Mouse (Mus musculus) cerebellum, postnatal 25 days (tissue): ENCODE data around the gene Mfsd12.

Experiments used
- DNase-seq, 2 experiments: peaks; one replicate each; pipeline ENCODE4 v3.0.0; 2021; ENCODE audit warnings: mixed read lengths in 2 of 2

The Mfsd12 gene

GRCm38 (mm10) chr10:81356991-81357844 is at the start of gene Mfsd12:
Gene Mfsd12, plus strand, starts transcription at chr10:81357491.
- DNase-seq: peak; percentile 93 to 97

GRCm38 (mm10) chr10:81309571-81309970 is 47.7 kb upstream of the Mfsd12 start:
- no peak for DNase-seq

- peak; percentile 25 to 55 for DNase-seq
Measured at GRCm38 (mm10) chr10:81313581-81313980, 43.7 kb upstream of the Mfsd12 start.

- peak in 1 of 2 experiments; percentile 27 for DNase-seq
Measured at GRCm38 (mm10) chr10:81314201-81314600, 43.1 kb upstream of the Mfsd12 start.

DNA sequence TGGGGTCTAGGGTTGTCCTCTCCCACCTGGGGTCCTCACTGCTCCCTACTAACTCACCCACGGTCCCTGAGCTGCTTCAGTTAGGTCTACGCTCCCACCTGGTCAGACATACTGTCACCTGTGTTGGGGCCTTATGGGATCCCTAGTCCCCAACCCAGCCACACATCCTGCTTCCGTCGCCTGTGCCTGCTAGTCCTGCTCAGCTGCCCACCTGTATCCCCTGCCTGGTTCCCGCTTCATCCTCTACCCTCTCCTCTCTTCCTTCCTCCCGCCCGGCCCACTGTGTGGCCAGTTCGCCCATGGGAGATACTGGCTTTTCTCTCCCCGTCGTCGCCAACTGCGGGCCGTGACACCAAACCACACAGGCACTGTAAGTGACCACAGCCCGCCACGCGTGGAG is 41.7 kb upstream of the Mfsd12 start:
- DNase-seq: no peak

DNA sequence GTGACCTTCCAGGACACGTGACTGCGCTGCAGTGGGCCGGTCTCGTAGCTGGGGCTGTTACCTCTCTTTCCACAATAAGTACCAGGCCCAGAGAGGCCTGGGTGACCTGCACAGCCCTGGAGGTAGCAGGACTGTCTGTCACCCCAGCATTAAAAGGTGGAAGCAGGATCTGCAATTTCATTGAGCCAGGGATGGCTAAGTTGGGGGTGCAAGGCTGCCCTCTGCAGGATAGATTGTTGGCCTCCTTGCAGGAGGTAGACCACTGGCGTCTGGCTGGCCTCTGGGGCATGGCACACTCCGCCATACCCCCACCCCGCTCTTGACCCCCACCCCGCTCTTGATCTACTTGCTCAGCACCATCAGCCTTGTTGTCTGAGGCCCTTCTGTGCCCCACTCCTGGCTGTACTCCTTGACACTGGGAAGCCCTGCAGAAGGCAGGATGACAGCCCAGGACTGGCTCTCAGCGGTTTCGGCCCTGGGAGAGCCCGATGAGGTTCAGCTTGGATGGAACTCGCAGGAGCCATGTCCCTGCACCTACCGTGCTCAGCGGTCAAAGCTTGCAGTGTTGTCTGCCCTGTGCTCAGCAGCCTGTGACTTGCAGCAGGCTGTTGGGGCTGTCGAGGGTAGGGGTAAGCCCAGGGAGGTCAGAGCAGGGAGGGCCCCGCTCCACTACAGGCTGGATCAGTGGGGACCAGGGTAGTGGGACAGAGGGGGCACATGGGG is 40.8 kb upstream of the Mfsd12 start:
- peak; percentile 52 to 63 for DNase-seq

DNA sequence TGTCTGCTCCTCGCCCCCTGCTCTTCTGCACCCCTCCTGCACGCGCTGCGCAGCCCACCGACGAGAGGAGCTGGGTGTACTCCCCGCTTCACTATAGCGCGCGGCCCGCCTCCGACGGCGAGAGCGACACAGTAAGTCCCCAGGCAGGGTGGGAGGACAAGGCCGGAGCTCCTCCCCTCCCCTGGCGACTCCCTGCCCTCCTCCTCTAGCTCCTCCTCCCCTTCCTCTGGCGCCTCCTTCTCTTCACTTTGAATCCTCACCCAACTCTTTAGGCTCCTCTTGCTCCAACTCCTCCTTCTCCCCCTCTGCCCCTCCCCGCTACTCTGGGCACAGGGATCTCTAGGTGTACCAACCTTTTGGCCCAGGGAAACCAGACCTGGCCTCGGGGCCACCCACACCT is 40.0 kb upstream of the Mfsd12 start:
- peak; percentile 43 to 46 for DNase-seq

DNA sequence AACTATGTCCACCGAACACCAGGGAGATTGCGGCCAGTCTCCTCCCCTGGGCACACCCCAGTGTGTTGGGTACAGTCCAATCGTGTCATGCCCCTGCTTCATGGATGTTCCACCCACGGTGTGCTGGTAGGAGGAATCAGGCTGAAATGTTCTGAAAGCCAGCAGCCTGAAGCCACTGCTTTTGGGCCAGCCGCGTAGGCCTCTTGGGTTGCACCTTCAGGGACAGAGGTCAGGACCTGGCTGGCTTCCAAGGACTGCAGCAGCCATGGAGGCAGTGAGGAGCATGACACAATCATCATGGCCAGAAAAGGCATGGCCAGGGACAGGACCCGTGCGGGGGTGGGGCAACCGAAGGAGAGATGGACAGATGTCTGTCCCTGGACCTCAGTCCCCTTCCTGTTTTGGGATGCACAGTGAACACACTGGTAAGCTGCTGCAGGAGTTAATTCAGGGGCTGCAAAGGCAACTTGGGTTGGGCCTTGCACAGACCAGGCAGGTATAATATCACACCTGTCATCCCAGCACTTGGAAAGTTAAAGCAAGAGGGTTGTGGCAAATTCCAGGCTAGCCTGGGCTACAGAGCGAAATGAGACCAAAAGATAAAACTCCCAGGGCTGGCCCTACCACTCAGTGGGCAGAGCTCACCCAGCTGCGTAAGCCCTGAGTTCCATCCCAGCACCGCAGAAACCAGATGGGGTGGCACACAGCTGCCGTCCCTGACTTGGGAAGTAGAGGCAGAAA is 38.5 kb upstream of the Mfsd12 start:
- DNase-seq: peak; percentile 45 to 71

DNA sequence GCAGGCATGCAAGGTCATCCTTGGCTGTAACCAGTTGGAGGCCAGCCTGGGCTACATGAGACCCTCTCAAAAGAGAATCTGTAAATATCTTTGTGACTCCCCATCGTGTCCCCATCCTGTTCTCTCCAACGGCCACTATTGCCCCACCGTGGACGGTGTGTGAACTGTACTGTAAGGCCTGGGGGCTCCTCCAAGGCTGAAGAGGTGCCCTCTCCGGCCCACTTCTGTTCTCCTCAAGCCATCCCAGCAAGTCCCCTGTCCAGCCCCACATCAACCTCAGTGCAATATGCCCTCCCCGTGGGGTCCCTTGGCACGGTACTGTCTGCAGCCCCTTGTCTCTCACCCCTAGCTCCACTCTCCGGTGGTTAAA is 38.0 kb upstream of the Mfsd12 start:
- peak in 1 of 2 experiments; percentile 53 for DNase-seq

DNA sequence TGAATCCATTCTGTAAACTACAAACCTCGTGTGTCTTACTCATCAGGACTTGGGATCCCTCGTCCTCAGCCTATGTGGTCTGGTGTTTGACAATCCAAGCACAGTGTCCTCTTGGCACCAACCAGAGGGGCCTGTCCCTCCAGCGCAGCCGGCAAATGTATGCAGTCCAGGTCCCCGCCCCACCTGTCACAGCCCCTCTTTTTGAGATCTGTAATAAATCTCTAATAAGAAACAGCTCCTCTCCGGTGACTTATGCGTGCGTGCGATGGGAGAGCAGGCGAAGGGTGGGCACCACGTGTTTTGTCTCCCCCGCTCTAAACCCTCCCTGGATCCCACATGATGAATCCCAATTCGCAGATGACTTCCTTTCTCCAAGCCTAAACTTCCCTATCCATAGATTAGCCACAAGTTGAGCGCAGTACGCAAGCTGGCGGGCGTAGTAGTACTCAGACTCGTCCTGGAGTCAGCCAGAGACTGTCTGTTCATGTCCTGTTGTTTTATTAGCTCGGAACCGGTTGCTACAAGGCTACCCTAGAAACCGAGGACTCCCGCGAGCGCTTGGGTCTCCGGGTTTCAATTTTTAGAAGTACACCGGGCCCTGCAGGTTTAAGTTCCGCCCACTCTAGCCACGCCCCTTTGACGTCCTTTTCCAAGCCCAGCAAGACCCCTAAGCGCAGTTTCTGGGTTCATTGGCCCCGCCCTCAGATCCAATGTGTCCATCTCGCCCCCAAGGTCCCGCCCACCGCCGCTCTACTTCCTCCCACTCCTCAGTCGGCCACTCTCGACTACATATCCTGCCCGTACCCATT is 37.3 kb upstream of the Mfsd12 start:
- DNase-seq: peak in 1 of 2 experiments; percentile 53

DNA sequence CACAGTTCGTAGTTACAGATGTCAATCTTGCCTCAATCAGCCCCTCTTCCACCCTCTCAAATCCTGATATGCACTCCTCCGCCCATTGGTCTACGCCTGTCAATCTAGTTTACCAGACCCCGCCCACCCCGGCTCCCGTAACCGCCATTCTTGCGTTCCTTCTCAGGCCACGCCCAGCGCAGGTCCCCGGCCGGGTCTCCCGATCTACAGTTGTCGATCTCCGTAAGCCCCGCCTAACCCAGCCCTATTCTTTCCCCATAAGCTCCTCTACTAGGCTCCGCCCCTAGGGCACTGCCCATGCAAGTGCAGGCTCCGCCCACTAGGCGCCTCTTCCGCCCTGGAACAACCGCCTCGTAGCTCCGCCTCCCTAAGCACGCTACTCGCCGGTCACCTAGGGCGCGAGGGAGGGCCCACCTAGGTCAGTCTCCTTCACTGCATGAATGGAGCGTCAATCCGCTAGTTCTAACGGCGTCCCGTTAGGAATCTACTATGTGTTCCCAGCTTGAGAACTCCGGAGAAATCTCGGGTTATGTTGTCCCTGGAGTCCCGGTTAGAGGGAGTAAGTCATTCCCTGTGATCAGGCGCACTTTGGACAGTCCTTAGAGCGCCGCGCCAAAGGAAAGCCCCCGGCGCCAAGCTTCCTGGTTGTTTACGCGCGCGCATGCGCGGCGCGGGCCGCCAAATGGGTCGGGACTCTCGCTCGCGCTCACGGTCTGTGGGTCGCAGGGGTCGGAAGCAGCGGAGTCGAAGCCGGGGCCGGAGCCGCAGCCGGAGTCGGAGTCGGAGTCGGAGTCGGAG is 36.5 kb upstream of the Mfsd12 start, which contains the start of gene Cactin:
TSS of gene Cactin (plus strand) at position 554 of the 798 bp plus-strand sequence.
- DNase-seq: peak; percentile 96 to 99

- DNase-seq: no peak
Measured at GRCm38 (mm10) chr10:81321436-81321835, 35.9 kb upstream of the Mfsd12 start.

DNA sequence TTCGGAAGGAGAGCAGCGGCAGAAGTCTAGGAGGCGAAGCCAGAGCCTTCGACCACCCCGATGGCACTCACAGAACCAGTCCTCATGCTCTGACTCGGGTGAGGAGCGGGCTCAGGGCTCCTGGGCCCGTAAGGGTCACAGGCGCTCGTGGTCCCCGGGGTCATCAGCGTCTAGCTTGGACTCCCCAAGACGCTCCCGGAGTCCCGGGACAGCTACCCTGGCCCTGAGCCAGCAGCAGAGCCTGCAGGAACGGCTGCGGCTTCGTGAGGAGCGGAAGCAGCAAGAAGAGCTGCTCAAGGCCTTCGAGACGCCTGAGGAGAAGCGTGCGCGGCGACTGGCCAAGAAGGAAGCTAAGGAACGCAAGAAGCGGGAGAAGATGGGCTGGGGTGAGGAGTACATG is 34.8 kb upstream of the Mfsd12 start:
- peak; percentile 12 to 59 for DNase-seq

GRCm38 (mm10) chr10:81323141-81323775 is 34.0 kb upstream of the Mfsd12 start:
- no peak for DNase-seq

GRCm38 (mm10) chr10:81323791-81324530 is 33.3 kb upstream of the Mfsd12 start:
- DNase-seq: peak in 1 of 2 experiments; percentile 45

DNA sequence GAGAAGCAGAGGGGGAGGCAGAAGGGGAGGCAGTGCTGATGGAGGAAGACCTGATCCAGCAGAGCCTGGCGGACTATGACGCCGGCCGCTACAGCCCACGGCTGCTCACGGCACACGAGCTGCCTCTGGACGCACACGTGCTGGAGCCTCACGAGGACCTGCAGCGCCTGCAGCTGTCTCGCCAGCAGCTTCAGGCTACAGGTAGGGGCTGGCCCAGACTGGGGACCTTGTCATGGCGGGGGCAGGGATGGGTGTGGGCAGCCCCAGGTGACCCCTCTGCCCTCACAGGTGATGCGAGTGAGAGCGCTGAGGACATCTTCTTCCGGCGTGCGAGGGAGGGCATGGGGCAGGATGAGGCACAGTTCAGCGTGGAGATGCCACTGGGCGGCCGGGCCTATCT is 32.1 kb upstream of the Mfsd12 start:
- DNase-seq: peak in 1 of 2 experiments; percentile 26

GRCm38 (mm10) chr10:81325781-81326180 is 31.5 kb upstream of the Mfsd12 start:
- DNase-seq: peak in 1 of 2 experiments; percentile 28

DNA sequence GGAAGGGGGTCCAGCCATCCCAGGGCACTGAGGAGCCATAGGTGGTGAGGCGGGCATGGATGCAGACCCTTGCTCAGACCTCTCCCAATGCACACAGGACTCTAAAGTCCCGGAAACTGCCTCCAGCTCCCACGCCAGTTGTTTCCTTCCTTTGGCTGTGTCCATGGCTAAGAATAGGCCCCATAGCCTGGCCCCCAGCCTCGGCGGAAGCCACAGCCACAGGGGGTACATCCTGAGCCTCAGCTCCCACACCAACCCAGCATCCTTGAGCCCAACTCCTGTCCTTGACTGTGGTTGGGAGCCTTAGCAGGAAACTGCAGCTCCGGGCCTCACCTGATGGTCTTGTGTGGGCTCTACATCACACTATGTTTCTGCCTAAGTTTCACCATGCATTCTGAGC is 30.4 kb upstream of the Mfsd12 start:
- no peak for DNase-seq

DNA sequence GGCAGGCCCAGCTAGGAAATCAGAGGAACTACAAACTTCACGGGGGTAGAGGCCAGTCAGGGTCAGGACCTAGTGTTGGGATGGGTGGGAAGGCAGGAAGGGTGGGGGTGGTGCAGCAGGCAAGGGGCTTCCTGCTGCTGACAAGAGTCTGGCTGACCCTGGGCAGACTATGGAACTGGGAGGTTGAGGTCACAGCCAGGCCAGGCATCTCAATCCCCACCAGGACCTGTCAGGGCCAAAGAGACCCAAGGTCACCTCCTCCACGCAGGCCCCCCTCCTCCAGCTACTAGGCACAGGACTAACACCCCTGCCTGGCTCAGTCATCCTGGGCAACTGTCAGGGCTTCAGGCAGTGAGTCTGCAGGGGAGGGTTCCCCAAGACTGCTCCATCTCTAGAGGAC is 29.3 kb upstream of the Mfsd12 start:
- DNase-seq: no peak

DNA sequence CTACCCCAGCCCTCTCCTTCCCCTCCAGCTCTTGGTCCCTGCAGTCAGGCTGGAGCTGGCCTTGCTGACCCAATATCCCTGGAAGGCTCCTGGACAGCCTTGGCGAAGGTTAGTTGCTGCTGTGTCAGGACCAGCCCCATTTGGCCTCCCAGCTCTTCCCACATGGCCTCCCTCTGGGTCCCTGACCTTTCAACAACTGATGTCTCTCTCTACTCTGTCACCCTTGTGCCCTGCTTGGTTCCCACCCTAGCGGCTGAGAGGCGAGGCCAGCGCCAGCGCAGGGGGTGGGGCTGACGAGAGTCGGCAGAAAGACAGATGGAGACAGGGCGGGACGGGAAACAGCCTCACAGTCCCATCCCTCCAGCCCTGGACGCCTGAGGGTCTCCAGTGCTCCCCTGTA is 28.9 kb upstream of the Mfsd12 start, which contains the start of gene Tbxa2r:
TSS of gene Tbxa2r (plus strand) at position 346 of the 400 bp plus-strand sequence.
- DNase-seq: peak in 1 of 2 experiments; percentile 44
